Mouse (Mus musculus) MEL (cell line): ENCODE measurements around the gene Crkl. TPM values are rescaled to one million over a fixed set of nuclear protein-coding genes. Genes with fewer than 3 reads are reported as not detected.

Source experiments
- DNase-seq: peaks from one replicate; pipeline ENCODE4 v3.0.0; 2011; ENCODE audit warnings: low read depth, low spot score
- H3K27ac ChIP-seq: 2 replicates; pipeline ENCODE4 v1.5.1; 2012; ENCODE audit warnings: low read depth, mild to moderate bottlenecking, control low read depth, low read length, moderate library complexity; ENCODE audit not compliant: control insufficient read depth
- H3K27me3 ChIP-seq, 2 experiments: fragments of 150-350 bp in 1 of 2; sonication (generic) in 1 of 2; 2 replicates each; pipeline ENCODE4 v1.6.1; 2012; ENCODE audit warnings: low read length in 2 of 2, mild to moderate bottlenecking in 2 of 2, improper control_type of control experiment in 1 of 2, moderate library complexity in 1 of 2; ENCODE audit not compliant: insufficient read depth in 2 of 2, control insufficient read depth in 1 of 2
- H3K36me3 ChIP-seq, 2 experiments: 2 replicates each; pipeline ENCODE4 v1.6.1; 2012 to 2014; ENCODE audit warnings: low read length in 2 of 2, improper control_type of control experiment in 1 of 2, inconsistent platforms in 1 of 2, mild to moderate bottlenecking in 1 of 2; ENCODE audit not compliant: insufficient read depth in 2 of 2, control insufficient read depth in 1 of 2
- H3K4me1 ChIP-seq, 2 experiments: fragments of 150-350 bp in 1 of 2; sonication (generic) in 1 of 2; 2 replicates each; pipeline ENCODE4 v1.6.1; 2012; ENCODE audit warnings: low read length in 2 of 2, improper control_type of control experiment in 1 of 2, mild to moderate bottlenecking in 1 of 2; ENCODE audit not compliant: insufficient read depth in 2 of 2, control insufficient read depth in 1 of 2
- H3K4me3 ChIP-seq, 2 experiments: fragments of 150-350 bp in 1 of 2; sonication (generic) in 1 of 2; 2 replicates each; pipeline ENCODE4 v1.5.1; 2012; ENCODE audit warnings: low read depth in 2 of 2, low read length in 2 of 2, mild to moderate bottlenecking in 2 of 2, moderate library complexity in 2 of 2, control low read depth in 1 of 2, improper control_type of control experiment in 1 of 2; ENCODE audit not compliant: control insufficient read depth in 1 of 2, insufficient read depth in 1 of 2
- H3K79me2 ChIP-seq: 2 replicates; pipeline ENCODE4 v1.6.1; 2012; ENCODE audit warnings: mild to moderate bottlenecking, low read length, moderate library complexity; ENCODE audit not compliant: control insufficient read depth, poor library complexity, insufficient read depth
- H3K9ac ChIP-seq: 2 replicates; pipeline ENCODE4 v1.6.1; 2012; ENCODE audit warnings: low read depth, mild to moderate bottlenecking, control low read depth, low read length, moderate library complexity; ENCODE audit not compliant: control insufficient read depth, poor library complexity, severe bottlenecking
- H3K9me3 ChIP-seq: fragments of 150-350 bp; sonication (generic); replicated peaks from 2 replicates; pipeline ENCODE4 v1.6.1; 2012; ENCODE audit warnings: mild to moderate bottlenecking, low read length, improper control_type of control experiment, moderate library complexity; ENCODE audit not compliant: insufficient read depth
- BHLHE40 ChIP-seq: IDR thresholded peaks from 2 replicates; pipeline ENCODE4 v1.6.1; 2012; ENCODE audit warnings: low read depth, mild to moderate bottlenecking, inconsistent platforms, low read length, improper control_type of control experiment, borderline replicate concordance
- CHD1 ChIP-seq: IDR thresholded peaks from 2 replicates; pipeline ENCODE4 v1.6.1; 2012; ENCODE audit warnings: low read depth, mild to moderate bottlenecking, inconsistent platforms, low read length, improper control_type of control experiment
- CHD2 ChIP-seq: IDR thresholded peaks from 2 replicates; pipeline ENCODE4 v1.6.1; 2011; ENCODE audit warnings: low read length, improper control_type of control experiment
- E2F4 ChIP-seq: IDR thresholded peaks from 2 replicates; pipeline ENCODE4 v1.6.1; 2011; ENCODE audit warnings: low read depth, low read length, improper control_type of control experiment, borderline replicate concordance
- EP300 ChIP-seq, 2 experiments: IDR thresholded peaks; 2 replicates each; pipeline ENCODE4 v1.6.1; 2011; ENCODE audit warnings: improper control_type of control experiment in 2 of 2, low read length in 2 of 2, low read depth in 1 of 2, mild to moderate bottlenecking in 1 of 2
- GABPA ChIP-seq: IDR thresholded peaks from 2 replicates; pipeline ENCODE4 v1.6.1; 2012; ENCODE audit warnings: low read depth, mild to moderate bottlenecking, inconsistent platforms, low read length, improper control_type of control experiment, moderate library complexity
- HCFC1 ChIP-seq: IDR thresholded peaks from 2 replicates; pipeline ENCODE4 v1.6.1; 2012; ENCODE audit warnings: low read depth, mild to moderate bottlenecking, inconsistent platforms, low read length, improper control_type of control experiment, moderate library complexity
- MAFK ChIP-seq: IDR thresholded peaks from 2 replicates; pipeline ENCODE4 v1.6.1; 2011; ENCODE audit warnings: low read depth, mild to moderate bottlenecking, low read length, improper control_type of control experiment, borderline replicate concordance
- MAX ChIP-seq: IDR thresholded peaks from 2 replicates; pipeline ENCODE4 v1.6.1; 2011; ENCODE audit warnings: low read length, improper control_type of control experiment
- MEF2A ChIP-seq: IDR thresholded peaks from 2 replicates; pipeline ENCODE4 v1.6.1; 2014; ENCODE audit warnings: low read depth, mild to moderate bottlenecking, inconsistent platforms, low read length, improper control_type of control experiment; ENCODE audit not compliant: poor library complexity, insufficient replicate concordance, severe bottlenecking; ENCODE audit errors: extremely low read depth
- MXI1 ChIP-seq: IDR thresholded peaks from 2 replicates; pipeline ENCODE4 v1.6.1; 2011; ENCODE audit warnings: mild to moderate bottlenecking, low read depth, low read length, improper control_type of control experiment
- MYB ChIP-seq: IDR thresholded peaks from 2 replicates; pipeline ENCODE4 v1.6.1; 2011; ENCODE audit warnings: mild to moderate bottlenecking, low read depth, low read length, improper control_type of control experiment
- POLR2A ChIP-seq, 2 experiments: IDR thresholded peaks; 2 replicates each; pipeline ENCODE4 v1.6.1; 2011 to 2012; ENCODE audit warnings: low read length in 2 of 2, mild to moderate bottlenecking in 2 of 2, control low read depth in 1 of 2, improper control_type of control experiment in 1 of 2, low read depth in 1 of 2, moderate library complexity in 1 of 2; ENCODE audit not compliant: control insufficient read depth in 1 of 2, insufficient read depth in 1 of 2, poor library complexity in 1 of 2
- POLR2AphosphoS2 ChIP-seq: IDR thresholded peaks from 2 replicates; pipeline ENCODE4 v1.6.1; 2011; ENCODE audit warnings: low read length, improper control_type of control experiment
- POLR2AphosphoS5 ChIP-seq: IDR thresholded peaks from 2 replicates; pipeline ENCODE4 v1.6.1; 2012; ENCODE audit warnings: low read depth, borderline replicate concordance, mild to moderate bottlenecking, inconsistent platforms, low read length, moderate library complexity, mixed read lengths
- RAD21 ChIP-seq: IDR thresholded peaks from 2 replicates; pipeline ENCODE4 v1.6.1; 2011; ENCODE audit warnings: mild to moderate bottlenecking, low read depth, low read length, improper control_type of control experiment
- SIN3A ChIP-seq: IDR thresholded peaks from 2 replicates; pipeline ENCODE4 v1.6.1; 2012; ENCODE audit warnings: low read length, improper control_type of control experiment, inconsistent platforms
- SMC3 ChIP-seq: IDR thresholded peaks from 2 replicates; pipeline ENCODE4 v1.6.1; 2011; ENCODE audit warnings: low read depth, low read length, improper control_type of control experiment
- USF2 ChIP-seq, 2 experiments: IDR thresholded peaks; 2 replicates each; pipeline ENCODE4 v1.6.1; 2011 to 2012; ENCODE audit warnings: improper control_type of control experiment in 2 of 2, low read length in 2 of 2, borderline replicate concordance in 1 of 2, inconsistent platforms in 1 of 2, low read depth in 1 of 2, mild to moderate bottlenecking in 1 of 2; ENCODE audit not compliant: insufficient read depth in 1 of 2
- ZKSCAN1 ChIP-seq: IDR thresholded peaks from 2 replicates; pipeline ENCODE4 v1.6.1; 2012; ENCODE audit warnings: low read depth, mild to moderate bottlenecking, inconsistent platforms, low read length, improper control_type of control experiment, moderate library complexity
- polyA plus RNA-seq, 2 experiments: library from polyadenylated mRNA; stranded (reverse) in 1 of 2; unstranded in 1 of 2; fragments of >175 nt in 1 of 2; fragments of >200 nt in 1 of 2; gene quantifications; 2 replicates each; pipeline versions ENCODE4 v1.2.1 to v1.2.4; 2012; ENCODE audit warnings: low replicate concordance in 2 of 2, low read depth in 1 of 2; ENCODE audit not compliant: insufficient read length in 2 of 2, insufficient read depth in 1 of 2, missing spikeins in 1 of 2
- total RNA-seq: library from RNA; depleted of rRNA; stranded (reverse); fragments of 300-350 nt; gene quantifications from 2 replicates; pipeline ENCODE4 v1.2.3, GENCODE M21; 2012

Gene Crkl
- total and polyA plus RNA-seq, 3 experiments, result 14.9 to 146 (median 34.6) TPM

- no peak for TF ChIP-seq CHD1
- no peak for TF ChIP-seq MEF2A
- no peak for TF ChIP-seq POLR2AphosphoS5
- 0 out of 4 replicates have a peak, but pooled peaks of 1 of the 2 experiments have one; percentile 7 for TF ChIP-seq POLR2A (IDR thresholded peaks at IDR 0.05; ENCODE audit: control insufficient read depth in 1 of 2, insufficient read depth in 1 of 2, low read depth in 1 of 2, low read length in 2 of 2, poor library complexity in 1 of 2)
- TF ChIP-seq USF2 (IDR thresholded peaks at IDR 0.05; ENCODE audit: borderline replicate concordance in 1 of 2, insufficient read depth in 1 of 2, low read depth in 1 of 2, low read length in 2 of 2), result no peak
- no peak for TF ChIP-seq HCFC1
- TF ChIP-seq GABPA, result no peak
- no peak for TF ChIP-seq ZKSCAN1
- no peak for TF ChIP-seq BHLHE40
- no peak for TF ChIP-seq SIN3A
- TF ChIP-seq MAFK, result no peak
- no peak for TF ChIP-seq CHD2
- no peak for TF ChIP-seq MYB
- no peak for TF ChIP-seq POLR2AphosphoS2
- TF ChIP-seq SMC3, result no peak
- TF ChIP-seq MXI1, result 0 out of 2 replicates have a peak, but pooled peaks have one; percentile 11
- TF ChIP-seq E2F4, result 0 out of 2 replicates have a peak, but pooled peaks have one; percentile 32
- 0 out of 2 replicates have a peak, but pooled peaks have one; percentile 45 for TF ChIP-seq MAX
- no peak for TF ChIP-seq RAD21
- TF ChIP-seq EP300 (IDR thresholded peaks at IDR 0.05; ENCODE audit: low read depth in 1 of 2, low read length in 2 of 2), result no peak
- no peaks in the 10 kb centered on the region for H3K9me3 ChIP-seq
- peak overlapping the region; percentile 87 for H3K9ac ChIP-seq
- peaks cover 0 to 7% of the 10 kb centered on the region in 2 experiments; a peak in 2 of 4 replicates for H3K4me1 ChIP-seq
- H3K79me2 ChIP-seq, result peaks cover 45% of the 10 kb centered on the region
- no peaks in the 10 kb centered on the region for H3K27me3 ChIP-seq
- peak; percentile 68 for DNase-seq
- H3K36me3 ChIP-seq, result peaks cover 6 to 20% of the 10 kb centered on the region in 2 experiments
- H3K27ac ChIP-seq, result peak overlapping the region; percentile 58
- H3K4me3 ChIP-seq, result peak overlapping the region; percentile 66 to 94
Measured at GRCm38 (mm10) chr16:17452373-17452715, 557 bp downstream of the Crkl start.

DNA sequence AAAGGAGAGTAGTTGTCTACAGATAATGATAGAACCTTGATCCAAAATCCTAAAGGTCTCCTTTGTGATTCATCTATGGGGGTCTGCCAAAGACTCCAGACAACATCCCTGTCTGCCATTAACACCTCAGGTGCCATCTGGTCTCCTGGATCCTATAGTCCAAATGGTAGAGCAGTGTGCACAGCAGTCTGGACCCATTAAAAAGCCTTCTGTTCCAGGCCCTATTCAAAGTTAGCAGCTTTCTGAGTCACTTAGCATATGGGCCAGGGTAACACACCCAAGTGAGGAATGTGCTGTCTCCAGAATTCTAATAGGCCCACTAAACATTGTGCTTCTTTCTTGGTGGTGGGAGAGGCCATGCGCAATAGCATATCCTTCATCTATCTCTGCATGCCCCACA lies 5.1 kb downstream of the Crkl start:
- peaks cover 12 to 21% of the 10 kb centered on the region in 2 experiments for H3K4me1 ChIP-seq

More for the DNA sequence above, 5.1 kb downstream of the Crkl start:
- Histone ChIP-seq H3K36me3 (peaks cover 6 to 40% of the 10 kb centered on the region in 2 experiments), H3K79me2 (peaks cover 74% of the 10 kb centered on the region), H3K9me3 (no peaks in the 10 kb centered on the region), H3K4me3 (no peak overlapping the region), H3K27ac (no peak overlapping the region), H3K27me3 (no peaks in the 10 kb centered on the region), H3K9ac (no peak overlapping the region)
- no peak for TF ChIP-seq HCFC1
- DNase-seq, result no peak
